Mouse (Mus musculus): ENCODE results near the gene E130114P18Rik.

The E130114P18Rik gene

DNA sequence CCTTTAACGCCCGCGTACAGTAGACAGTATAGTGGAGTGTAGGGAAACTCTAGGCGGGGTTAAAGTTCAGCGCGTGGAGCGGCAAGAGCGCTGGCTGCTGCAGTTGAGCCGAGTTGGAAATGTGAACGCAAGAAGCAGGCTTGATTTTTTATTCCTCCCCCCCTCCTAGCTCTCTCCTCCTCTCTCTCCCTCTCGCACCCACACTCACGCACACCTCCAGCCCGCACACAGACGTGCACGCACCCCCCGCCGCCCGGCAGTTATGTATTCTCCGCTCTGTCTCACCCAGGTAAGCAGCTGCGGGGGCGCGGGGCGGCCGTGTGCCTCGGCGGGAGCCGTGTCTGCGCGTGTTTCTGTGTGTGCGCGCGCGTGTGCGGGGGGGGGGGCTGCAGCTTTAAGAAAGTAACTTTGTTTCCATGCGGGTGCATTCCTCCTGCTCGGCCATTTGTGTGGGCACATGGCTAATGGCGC, at the start of gene E130114P18Rik:
Gene E130114P18Rik, minus strand, starts transcription at position 373 of the 471 bp plus-strand sequence.
- peak; percentile 69 for DNase-seq (ENCODE audit: low spot score)

GRCm38 (mm10) chr4:97827115-97827514, 49.2 kb upstream of the E130114P18Rik start:
- no peak for DNase-seq (ENCODE audit: low spot score)

- no peak for DNase-seq (ENCODE audit: low spot score)
Observed at GRCm38 (mm10) chr4:97825841-97826240, 48.0 kb upstream of the E130114P18Rik start.

DNA sequence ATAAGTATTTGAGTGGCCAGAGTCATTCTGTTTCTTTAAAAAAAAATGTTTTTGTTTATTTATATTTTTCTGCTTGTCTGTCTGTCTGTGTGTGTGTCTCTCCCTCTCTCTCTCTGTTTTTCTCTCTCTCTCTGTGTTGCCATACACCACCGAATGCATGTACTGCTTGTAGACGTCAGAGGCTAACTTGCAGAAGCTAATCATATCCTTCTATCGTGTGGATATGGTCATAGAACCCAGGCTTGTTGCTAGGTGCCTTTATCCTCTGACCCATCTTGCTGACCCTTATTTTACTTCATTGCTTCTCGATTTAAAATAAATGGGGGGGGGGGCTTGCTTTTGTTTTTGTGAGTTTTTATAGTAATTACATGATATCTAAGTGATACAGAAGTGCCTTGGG, 47.6 kb upstream of the E130114P18Rik start:
- no peak for DNase-seq (ENCODE audit: low spot score)

- DNase-seq (ENCODE audit: low spot score): no peak
Observed at GRCm38 (mm10) chr4:97824451-97824850, 46.6 kb upstream of the E130114P18Rik start.

DNA sequence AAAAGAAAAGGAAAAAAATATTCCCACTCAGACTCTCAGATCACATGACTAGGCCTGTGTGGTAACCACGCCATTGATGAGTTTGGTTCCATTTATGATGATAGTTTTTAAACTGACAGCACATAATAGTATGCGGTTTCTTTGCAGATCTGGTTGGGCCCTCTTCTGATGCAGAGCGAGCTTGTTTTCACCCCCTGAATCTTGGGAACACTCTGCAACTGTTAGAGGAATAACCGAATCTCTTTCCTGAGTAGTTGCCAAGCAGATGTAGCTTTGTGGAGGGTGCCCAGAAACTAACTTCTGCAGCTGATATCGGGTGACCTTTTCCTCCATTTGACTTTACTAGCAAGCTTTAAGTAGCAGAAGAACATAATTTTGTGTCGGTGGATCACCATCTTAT, 45.6 kb upstream of the E130114P18Rik start:
- DNase-seq (ENCODE audit: low spot score): no peak

- no peak for DNase-seq (ENCODE audit: low spot score)
Observed at GRCm38 (mm10) chr4:97821556-97822251, 43.8 kb upstream of the E130114P18Rik start.

- DNase-seq (ENCODE audit: low spot score): no peak
Observed at GRCm38 (mm10) chr4:97820474-97821259, 42.8 kb upstream of the E130114P18Rik start.

DNA sequence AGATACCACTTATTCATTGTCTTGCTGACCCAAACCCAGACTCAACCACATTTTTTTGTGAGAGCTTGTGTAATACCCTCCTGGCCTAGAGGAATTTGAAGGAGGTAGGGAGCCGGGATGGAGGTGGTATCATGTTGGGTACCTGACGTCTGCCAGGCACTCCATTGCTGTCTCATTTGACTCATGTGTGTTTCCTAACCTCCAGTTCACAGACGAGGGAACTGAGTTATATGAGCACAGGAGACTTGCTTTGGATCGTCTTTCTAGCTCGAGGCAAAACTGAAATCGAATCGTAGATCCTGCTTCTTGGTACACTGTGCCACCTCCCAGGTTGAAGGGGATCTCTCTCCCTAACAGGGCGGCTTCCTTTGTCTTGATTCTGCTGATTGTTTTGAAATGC, 41.2 kb upstream of the E130114P18Rik start:
- DNase-seq (ENCODE audit: low spot score): no peak

- DNase-seq (ENCODE audit: low spot score): no peak
Observed at GRCm38 (mm10) chr4:97818498-97818897, 40.6 kb upstream of the E130114P18Rik start.

DNA sequence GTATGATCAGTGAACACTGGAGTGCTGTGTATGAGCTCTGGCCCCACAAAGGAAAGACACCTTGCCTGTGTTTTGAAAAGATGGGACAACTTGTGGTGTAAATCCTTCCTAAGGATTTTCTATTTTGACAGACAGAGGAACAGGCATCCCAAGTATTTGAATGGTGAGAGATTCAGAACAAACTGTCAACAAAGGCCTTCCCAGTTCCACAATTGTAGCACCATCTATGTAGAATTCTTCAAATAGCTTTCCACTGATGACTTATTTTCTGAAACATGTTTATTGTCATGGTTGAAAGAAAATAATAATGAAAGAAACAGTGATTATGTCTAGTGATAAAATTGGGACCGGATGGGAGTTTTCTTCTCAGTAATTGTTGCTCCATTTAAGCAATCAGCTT, 39.9 kb upstream of the E130114P18Rik start:
- DNase-seq (ENCODE audit: low spot score): no peak

DNA sequence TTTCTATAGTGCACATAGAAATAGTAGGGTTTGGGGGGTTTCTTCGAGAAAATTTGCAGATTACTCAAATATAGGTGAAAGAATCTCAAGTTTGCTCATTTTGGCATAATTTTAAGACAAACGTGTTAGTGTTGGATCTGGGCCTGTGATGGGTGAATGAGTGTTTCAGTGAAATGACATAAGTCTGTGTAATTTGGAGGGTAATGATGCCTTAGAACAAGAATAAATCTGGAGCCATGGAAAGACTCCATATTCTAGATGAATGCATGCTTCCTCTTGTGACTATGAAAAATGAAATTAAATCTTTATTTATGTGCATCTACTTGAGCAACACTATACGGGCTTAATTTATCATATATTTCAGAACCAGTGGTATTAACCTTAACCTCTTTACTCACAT, 38.9 kb upstream of the E130114P18Rik start:
- DNase-seq (ENCODE audit: low spot score): no peak

DNA sequence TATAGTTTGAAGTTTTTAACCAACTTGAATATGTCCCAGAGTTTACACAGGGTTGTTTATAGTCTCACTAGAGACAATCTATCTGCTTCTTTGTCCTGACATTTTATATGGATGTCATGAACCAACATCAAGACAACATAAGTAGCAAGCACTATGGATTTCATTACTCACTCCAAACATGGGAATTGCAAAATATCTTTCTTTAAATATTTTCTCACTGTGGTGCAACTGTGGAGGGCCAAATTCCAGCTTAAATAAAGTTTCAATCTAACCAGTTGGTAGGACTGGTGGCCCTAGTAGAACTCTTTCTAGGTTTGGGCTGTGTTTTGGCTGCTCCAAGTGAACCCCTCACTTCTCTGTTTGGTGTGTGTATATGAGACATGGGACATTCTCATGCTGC, 38.1 kb upstream of the E130114P18Rik start:
- DNase-seq (ENCODE audit: low spot score): no peak

DNA sequence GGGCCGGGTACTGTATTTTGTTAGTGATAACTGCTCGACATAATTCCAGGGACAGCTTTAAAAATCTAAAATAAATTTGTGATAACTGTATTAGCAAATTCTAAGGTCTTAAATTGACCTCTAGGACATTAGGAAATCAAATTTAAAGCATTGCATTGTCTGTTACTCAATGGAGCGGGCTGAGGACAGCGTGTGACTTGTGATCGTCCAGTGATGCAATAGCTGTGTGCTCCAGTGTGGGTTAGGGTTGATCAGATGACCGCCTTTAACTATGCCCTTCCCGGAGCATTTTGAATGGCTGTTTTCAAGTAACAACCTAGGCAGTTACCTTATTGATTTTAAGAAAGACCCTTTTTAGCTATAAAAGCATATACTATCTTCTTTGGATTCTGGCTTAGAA, 36.6 kb upstream of the E130114P18Rik start:
- no peak for DNase-seq (ENCODE audit: low spot score)

- DNase-seq (ENCODE audit: low spot score): no peak
Observed at GRCm38 (mm10) chr4:97813996-97814395, 36.1 kb upstream of the E130114P18Rik start.

GRCm38 (mm10) chr4:97813035-97813434, 35.2 kb upstream of the E130114P18Rik start:
- DNase-seq (ENCODE audit: low spot score): no peak

DNA sequence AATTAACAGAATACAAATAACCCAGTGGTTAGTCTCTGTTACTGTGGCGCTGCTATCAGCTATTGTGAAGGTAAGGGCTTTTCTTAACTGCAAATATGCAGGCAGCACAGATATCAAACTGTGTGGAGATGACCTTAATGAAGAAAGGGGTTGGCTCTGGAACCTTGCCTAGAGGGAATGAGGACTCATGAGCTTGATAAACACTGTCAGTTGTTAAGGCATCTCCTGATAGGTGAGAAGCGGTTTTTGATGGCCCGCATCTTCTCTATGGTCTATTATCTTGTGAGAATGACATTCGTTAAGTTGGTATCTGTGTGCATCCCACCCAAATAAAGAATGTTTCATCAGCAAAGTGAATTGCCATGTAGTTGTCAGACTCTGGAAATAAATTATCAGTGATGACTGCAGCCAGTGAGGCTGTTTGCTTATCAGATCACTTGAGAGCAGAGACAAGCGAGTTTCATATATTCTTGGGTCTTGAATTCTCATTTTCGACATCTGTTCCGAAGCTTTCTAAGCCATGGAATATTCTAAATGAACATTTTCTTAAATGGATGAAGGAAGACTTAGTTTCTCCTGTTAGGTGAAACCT, 32.6 kb upstream of the E130114P18Rik start:
- no peak for DNase-seq (ENCODE audit: low spot score)

- no peak for DNase-seq (ENCODE audit: low spot score)
Observed at GRCm38 (mm10) chr4:97809582-97810295, 31.9 kb upstream of the E130114P18Rik start.

GRCm38 (mm10) chr4:97808885-97809284, 31.0 kb upstream of the E130114P18Rik start:
- DNase-seq (ENCODE audit: low spot score): no peak

DNA sequence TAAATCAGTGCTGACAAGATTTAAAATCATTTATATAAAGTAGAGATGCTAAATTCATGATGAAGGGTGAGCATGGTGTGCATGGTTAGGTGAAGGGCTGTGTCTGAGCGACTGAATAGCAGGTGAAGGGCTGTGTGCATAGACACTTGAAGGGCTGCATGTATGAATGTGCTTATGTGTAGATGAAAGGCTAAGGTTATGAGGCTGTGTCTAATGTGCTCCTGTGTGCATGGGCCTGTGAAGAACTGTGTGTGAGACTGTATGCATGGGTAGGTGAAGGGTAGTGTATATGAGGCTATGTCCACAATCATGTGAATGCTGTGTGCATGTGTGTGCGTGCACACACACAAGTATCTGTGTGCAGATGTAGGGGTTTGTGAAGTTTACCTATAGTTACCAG, 29.0 kb upstream of the E130114P18Rik start:
- no peak for DNase-seq (ENCODE audit: low spot score)

- DNase-seq (ENCODE audit: low spot score): no peak
Observed at GRCm38 (mm10) chr4:97805896-97806808, 28.3 kb upstream of the E130114P18Rik start.

All from ovary, postnatal 36 days (tissue).